Mouse (Mus musculus): ENCODE measurements around the gene Npas3. TPM values are rescaled to one million over a fixed set of nuclear protein-coding genes. Genes with fewer than 3 reads are reported as not detected.

Npas3 gene
- total and polyA plus RNA-seq, 3 experiments: 0.02 to 0.64 (median 0.10) TPM

- Histone ChIP-seq H3K27me3 (ENCODE audit: control insufficient read depth, insufficient read depth, low read length) (no peaks in the 10 kb centered on the region), H3K9ac (ENCODE audit: low read depth, low read length) (no peak overlapping the region), H3K4me3 (no peak overlapping the region), H3K27ac (no peak overlapping the region), H3K79me2 (replicated peaks; ENCODE audit: control insufficient read depth, insufficient read depth, low read length) (no peaks in the 10 kb centered on the region), H3K36me3 (ENCODE audit: control insufficient read depth, insufficient read depth, low read length) (no peaks in the 10 kb centered on the region), H3K4me1 (ENCODE audit: control insufficient read depth, insufficient read depth, low read length) (no peaks in the 10 kb centered on the region)
- TF ChIP-seq POLR2A (IDR thresholded peaks at IDR 0.05; ENCODE audit: insufficient read depth, low read depth, low read length) (no peak), CTCF (IDR thresholded peaks at IDR 0.05) (no peak), EP300 (IDR thresholded peaks at IDR 0.05; ENCODE audit: insufficient read depth, low read depth, low read length) (no peak)
- DNase-seq: no peak
- intact Hi-C loops (cut with DNase I): no loop called here
Measured at GRCm38 (mm10) chr12:53860176-53860575, 611.7 kb downstream of the Npas3 start.

- H3K79me2 ChIP-seq (replicated peaks; ENCODE audit: control insufficient read depth, insufficient read depth, low read length): no peaks in the 10 kb centered on the region
- no peak for DNase-seq
- intact Hi-C loops (cut with DNase I): no loop called here
- no peak overlapping the region for H3K9ac ChIP-seq (ENCODE audit: low read depth, low read length)
- 63% methylated on average over 6 of the region's 6 CpGs for WGBS
- H3K27ac ChIP-seq: no peak overlapping the region
- no peaks in the 10 kb centered on the region for H3K4me1 ChIP-seq (ENCODE audit: control insufficient read depth, insufficient read depth, low read length)
- no peak for TF ChIP-seq EP300 (IDR thresholded peaks at IDR 0.05; ENCODE audit: insufficient read depth, low read depth, low read length)
- no peak for TF ChIP-seq CTCF (IDR thresholded peaks at IDR 0.05)
- TF ChIP-seq POLR2A (IDR thresholded peaks at IDR 0.05; ENCODE audit: insufficient read depth, low read depth, low read length): no peak
- no peaks in the 10 kb centered on the region for H3K36me3 ChIP-seq (ENCODE audit: control insufficient read depth, insufficient read depth, low read length)
- no peaks in the 10 kb centered on the region for H3K27me3 ChIP-seq (ENCODE audit: control insufficient read depth, insufficient read depth, low read length)
- H3K4me3 ChIP-seq: no peak overlapping the region
Measured at GRCm38 (mm10) chr12:53862281-53862680, 613.8 kb downstream of the Npas3 start.

- WGBS: 72% methylated on average over 5 of the region's 5 CpGs
- TF ChIP-seq EP300 (IDR thresholded peaks at IDR 0.05; ENCODE audit: insufficient read depth, low read depth, low read length) (no peak), CTCF (IDR thresholded peaks at IDR 0.05) (no peak), POLR2A (IDR thresholded peaks at IDR 0.05; ENCODE audit: insufficient read depth, low read depth, low read length) (no peak)
- Histone ChIP-seq H3K27me3 (ENCODE audit: control insufficient read depth, insufficient read depth, low read length) (no peaks in the 10 kb centered on the region), H3K4me1 (ENCODE audit: control insufficient read depth, insufficient read depth, low read length) (no peaks in the 10 kb centered on the region), H3K9ac (ENCODE audit: low read depth, low read length) (no peak overlapping the region), H3K79me2 (replicated peaks; ENCODE audit: control insufficient read depth, insufficient read depth, low read length) (no peaks in the 10 kb centered on the region), H3K27ac (no peak overlapping the region), H3K4me3 (no peak overlapping the region), H3K36me3 (ENCODE audit: control insufficient read depth, insufficient read depth, low read length) (no peaks in the 10 kb centered on the region)
- DNase-seq: no peak
- intact Hi-C loops (cut with DNase I): no loop called here
Measured at GRCm38 (mm10) chr12:53864436-53865136, 616.1 kb downstream of the Npas3 start.

GRCm38 (mm10) chr12:53865691-53866090 is 617.2 kb downstream of the Npas3 start:
- H3K27me3 ChIP-seq (ENCODE audit: control insufficient read depth, insufficient read depth, low read length): no peaks in the 10 kb centered on the region
- H3K4me3 ChIP-seq: no peak overlapping the region
- no peaks in the 10 kb centered on the region for H3K36me3 ChIP-seq (ENCODE audit: control insufficient read depth, insufficient read depth, low read length)
- no peak for DNase-seq
- WGBS: 59% methylated on average over 2 of the region's 2 CpGs
- no peaks in the 10 kb centered on the region for H3K79me2 ChIP-seq (replicated peaks; ENCODE audit: control insufficient read depth, insufficient read depth, low read length)
- H3K4me1 ChIP-seq (ENCODE audit: control insufficient read depth, insufficient read depth, low read length): no peaks in the 10 kb centered on the region
- H3K9ac ChIP-seq (ENCODE audit: low read depth, low read length): no peak overlapping the region
- TF ChIP-seq POLR2A (IDR thresholded peaks at IDR 0.05; ENCODE audit: insufficient read depth, low read depth, low read length): no peak
- no peak for TF ChIP-seq EP300 (IDR thresholded peaks at IDR 0.05; ENCODE audit: insufficient read depth, low read depth, low read length)
- TF ChIP-seq CTCF (IDR thresholded peaks at IDR 0.05): no peak
- no peak overlapping the region for H3K27ac ChIP-seq
- intact Hi-C loops (cut with DNase I): no loop called here

GRCm38 (mm10) chr12:53869981-53870380 is 621.5 kb downstream of the Npas3 start:
- Histone ChIP-seq H3K4me3 (no peak overlapping the region), H3K36me3 (ENCODE audit: control insufficient read depth, insufficient read depth, low read length) (no peaks in the 10 kb centered on the region), H3K79me2 (replicated peaks; ENCODE audit: control insufficient read depth, insufficient read depth, low read length) (no peaks in the 10 kb centered on the region), H3K27me3 (ENCODE audit: control insufficient read depth, insufficient read depth, low read length) (no peaks in the 10 kb centered on the region), H3K4me1 (ENCODE audit: control insufficient read depth, insufficient read depth, low read length) (no peaks in the 10 kb centered on the region), H3K9ac (ENCODE audit: low read depth, low read length) (no peak overlapping the region), H3K27ac (no peak overlapping the region)
- TF ChIP-seq EP300 (IDR thresholded peaks at IDR 0.05; ENCODE audit: insufficient read depth, low read depth, low read length): no peak
- 76% methylated on average over 4 of the region's 4 CpGs for WGBS
- no peak for DNase-seq
- intact Hi-C loops (cut with DNase I): no loop called here

- intact Hi-C loops (cut with DNase I): no loop called here
- H3K9ac ChIP-seq (ENCODE audit: low read depth, low read length): no peak overlapping the region
- no peak for TF ChIP-seq CTCF (IDR thresholded peaks at IDR 0.05)
- TF ChIP-seq POLR2A (IDR thresholded peaks at IDR 0.05; ENCODE audit: insufficient read depth, low read depth, low read length): no peak
- TF ChIP-seq EP300 (IDR thresholded peaks at IDR 0.05; ENCODE audit: insufficient read depth, low read depth, low read length): no peak
- H3K79me2 ChIP-seq (replicated peaks; ENCODE audit: control insufficient read depth, insufficient read depth, low read length): no peaks in the 10 kb centered on the region
- H3K4me3 ChIP-seq: no peak overlapping the region
- no peaks in the 10 kb centered on the region for H3K27me3 ChIP-seq (ENCODE audit: control insufficient read depth, insufficient read depth, low read length)
- no peaks in the 10 kb centered on the region for H3K36me3 ChIP-seq (ENCODE audit: control insufficient read depth, insufficient read depth, low read length)
- no peak overlapping the region for H3K27ac ChIP-seq
- H3K4me1 ChIP-seq (ENCODE audit: control insufficient read depth, insufficient read depth, low read length): no peaks in the 10 kb centered on the region
- no peak for DNase-seq
- WGBS: 81% methylated on average over 3 of the region's 3 CpGs
Measured at GRCm38 (mm10) chr12:53875226-53875625, 626.7 kb downstream of the Npas3 start.

Measured in heart, adult 2 months (tissue).